Mouse (Mus musculus): ENCODE measurements around the gene Olfr1349.
"Not testable (repeated sequence)": the region's sequence is repeated elsewhere in the genome, so short reads cannot be mapped to it uniquely, and the experiment has no call there.

The Olfr1349 gene

GRCm38 (mm10) chr7:6522850-6523249 lies at the start of gene Olfr1349:
Olfr1349 (minus strand) TSS chr7:6522950.
- DNase-seq (ENCODE audit: extremely low spot score, low spot score) = no peak

GRCm38 (mm10) chr7:6564541-6564940 lies 41.8 kb upstream of the Olfr1349 start, which contains the start of gene Olfr1350:
Olfr1350 (plus strand) TSS chr7:6564841.
- DNase-seq (ENCODE audit: extremely low spot score, low spot score) = no peak

- peak; percentile 17 for DNase-seq (ENCODE audit: extremely low spot score, low spot score)
Observed at GRCm38 (mm10) chr7:6526141-6526540, 3.4 kb upstream of the Olfr1349 start.

GRCm38 (mm10) chr7:6525001-6525400 lies 2.3 kb upstream of the Olfr1349 start:
- DNase-seq (ENCODE audit: extremely low spot score, low spot score) = no peak

- DNase-seq (ENCODE audit: extremely low spot score, low spot score) = no peak
Observed at GRCm38 (mm10) chr7:6521666-6522065, 1.1 kb downstream of the Olfr1349 start.

GRCm38 (mm10) chr7:6508648-6509047 lies 14.1 kb downstream of the Olfr1349 start, which contains the start of gene Olfr1348:
Olfr1348 (minus strand) TSS chr7:6508748.
- DNase-seq (ENCODE audit: extremely low spot score, low spot score) = no peak

- DNase-seq (ENCODE audit: extremely low spot score, low spot score) = no peak
Observed at GRCm38 (mm10) chr7:6499655-6500054, 23.1 kb downstream of the Olfr1349 start, which contains the start of gene Olfr1347. Olfr1347 (minus strand) TSS chr7:6499755.

- DNase-seq (ENCODE audit: extremely low spot score, low spot score) = no peak
Observed at GRCm38 (mm10) chr7:6486841-6487240, 35.9 kb downstream of the Olfr1349 start, which contains the start of gene Olfr5. Olfr5 (minus strand) TSS chr7:6486941.

- DNase-seq (ENCODE audit: extremely low spot score, low spot score) = not testable (repeated sequence)
Observed at GRCm38 (mm10) chr7:6477633-6478032, 45.1 kb downstream of the Olfr1349 start.

- no peak for DNase-seq (ENCODE audit: extremely low spot score, low spot score)
Observed at GRCm38 (mm10) chr7:6466951-6467350, 55.8 kb downstream of the Olfr1349 start, which contains the start of gene Olfr1346. Olfr1346 (plus strand) TSS chr7:6467101.
